Mouse (Mus musculus) midbrain, embryonic 11.5 days (tissue): ENCODE measurements at regions not wholly inside any gene's neighbourhood (a gene's known extent, or its start where the extent isn't known, plus 50 kb on each side); places are given as distances from the start of the nearest gene placed in this dataset.

ENCODE experiments used
- ATAC-seq: fragments of 200-750 bp; cut with Nextera tagmentation; 2 replicates; pipeline ENCODE4 v1.8.0; 2017; ENCODE audit warnings: moderate TSS enrichment, moderate library complexity; ENCODE audit not compliant: low FRiP score
- DNase-seq: peaks from one replicate; pipeline ENCODE4 v3.0.0; 2015; ENCODE audit warnings: low spot score; ENCODE audit errors: missing footprints
- H3K27ac ChIP-seq: fragments of 300-500 bp; sonication (generic); 2 replicates; pipeline ENCODE4 v1.5.1; 2014; ENCODE audit warnings: low read depth, low read length
- H3K27me3 ChIP-seq: fragments of 300-500 bp; sonication (generic); 2 replicates; pipeline ENCODE4 v1.6.1; 2014; ENCODE audit warnings: mild to moderate bottlenecking, low read length, moderate library complexity, mixed read lengths; ENCODE audit not compliant: control insufficient read depth, insufficient read depth
- H3K36me3 ChIP-seq: fragments of 300-500 bp; sonication (generic); 2 replicates; pipeline ENCODE4 v1.6.1; 2014; ENCODE audit warnings: mild to moderate bottlenecking, low read length, moderate library complexity, mixed read lengths; ENCODE audit not compliant: control insufficient read depth, insufficient read depth
- H3K4me1 ChIP-seq: fragments of 300-500 bp; sonication (generic); 2 replicates; pipeline ENCODE4 v1.6.1; 2014; ENCODE audit warnings: low read length; ENCODE audit not compliant: control insufficient read depth, insufficient read depth
- H3K4me2 ChIP-seq: fragments of 300-500 bp; sonication (generic); 2 replicates; pipeline ENCODE4 v1.6.1; 2014; ENCODE audit warnings: mild to moderate bottlenecking, moderate library complexity
- H3K4me3 ChIP-seq: fragments of 300-500 bp; sonication (generic); 2 replicates; pipeline ENCODE4 v1.5.1; 2014; ENCODE audit warnings: low read depth, low read length
- H3K9ac ChIP-seq: fragments of 300-500 bp; sonication (generic); 2 replicates; pipeline ENCODE4 v1.6.1; 2014; ENCODE audit warnings: low read length
- H3K9me3 ChIP-seq: fragments of 300-500 bp; sonication (generic); 2 replicates; pipeline ENCODE4 v1.6.1; 2016; ENCODE audit warnings: low read length; ENCODE audit not compliant: control insufficient read depth
- WGBS: fragments of 180-500 bp; shearing (Covaris S2); extraction: QIAGEN DNeasy Blood & Tissue Kit; methylation state at CpG from one replicate; pipeline ENCODE4 v1.1.7; 2014; 5-methylcytosine and 5-hydroxymethylcytosine counted together

DNA sequence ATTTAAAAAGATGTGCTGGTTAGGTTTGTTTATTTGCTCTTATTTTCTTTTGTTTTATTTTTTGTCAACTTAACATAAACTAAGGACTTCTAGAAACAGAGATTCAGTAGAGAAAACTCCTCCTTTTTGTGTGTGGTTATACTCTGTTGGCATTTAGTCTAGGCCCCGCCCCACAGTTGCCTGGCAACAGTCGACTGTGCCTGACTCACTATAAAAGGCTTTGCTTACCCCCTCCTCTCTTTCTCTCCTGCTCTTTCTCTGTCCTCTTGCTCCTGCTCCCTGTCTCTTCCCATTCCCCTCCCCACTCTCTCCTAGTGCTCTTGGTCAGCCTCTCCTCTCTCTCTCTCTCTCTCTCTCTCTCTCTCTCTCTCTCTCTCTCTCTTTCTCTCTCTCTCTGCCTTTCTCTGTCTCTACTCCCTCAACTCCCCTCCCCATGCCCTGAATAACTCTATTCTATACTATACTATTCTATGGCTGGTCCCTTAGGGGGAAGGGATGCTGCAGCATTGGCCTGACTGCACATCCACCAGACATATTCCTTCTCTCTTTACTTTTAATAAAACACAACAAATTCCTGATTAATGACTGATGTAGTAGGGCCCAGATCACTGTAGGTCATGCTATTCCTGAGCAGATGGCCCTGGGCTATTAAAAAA, 76.6 kb upstream of the Fscb start:
- 17% methylated on average over 2 of the region's 2 CpGs for WGBS
- Histone ChIP-seq H3K27ac (no peak overlapping the region), H3K4me3 (no peak overlapping the region), H3K4me1 (no peaks in the 10 kb centered on the region), H3K4me2 (no peak overlapping the region), H3K9me3 (no peaks in the 10 kb centered on the region), H3K27me3 (no peaks in the 10 kb centered on the region), H3K9ac (no peak overlapping the region), H3K36me3 (no peaks in the 10 kb centered on the region)
- DNase-seq = no peak
- peak; percentile 98 for ATAC-seq

DNA sequence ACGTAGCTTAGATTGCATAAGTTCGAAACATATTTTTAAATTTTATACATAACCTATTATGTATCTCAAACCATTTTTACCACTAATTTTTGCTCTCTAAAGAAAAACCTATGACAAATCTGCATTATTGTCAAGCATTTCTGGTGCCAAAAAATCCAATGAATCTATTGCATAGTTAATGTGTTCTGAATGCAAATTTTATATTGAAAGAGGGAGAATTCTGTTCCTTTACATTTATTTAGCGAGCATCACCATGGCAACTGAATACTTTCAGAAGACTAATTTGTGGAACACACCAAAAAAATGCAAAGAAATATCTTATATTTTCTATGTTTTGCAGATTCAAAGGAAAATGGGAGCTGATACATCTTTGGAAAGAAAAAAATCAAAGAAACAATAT, 66.6 kb upstream of the Fscb start:
- Histone ChIP-seq H3K4me3 (no peak overlapping the region), H3K4me1 (no peaks in the 10 kb centered on the region), H3K27ac (no peak overlapping the region), H3K4me2 (no peak overlapping the region), H3K36me3 (no peaks in the 10 kb centered on the region), H3K9me3 (no peaks in the 10 kb centered on the region), H3K27me3 (no peaks in the 10 kb centered on the region), H3K9ac (no peak overlapping the region)
- DNase-seq (no peak), ATAC-seq (no peak)
- 92% methylated on average over 3 of the region's 3 CpGs for WGBS
